Comparison of ENCODE assay signal across 18 mouse cellular contexts in the genomic region with DNA sequence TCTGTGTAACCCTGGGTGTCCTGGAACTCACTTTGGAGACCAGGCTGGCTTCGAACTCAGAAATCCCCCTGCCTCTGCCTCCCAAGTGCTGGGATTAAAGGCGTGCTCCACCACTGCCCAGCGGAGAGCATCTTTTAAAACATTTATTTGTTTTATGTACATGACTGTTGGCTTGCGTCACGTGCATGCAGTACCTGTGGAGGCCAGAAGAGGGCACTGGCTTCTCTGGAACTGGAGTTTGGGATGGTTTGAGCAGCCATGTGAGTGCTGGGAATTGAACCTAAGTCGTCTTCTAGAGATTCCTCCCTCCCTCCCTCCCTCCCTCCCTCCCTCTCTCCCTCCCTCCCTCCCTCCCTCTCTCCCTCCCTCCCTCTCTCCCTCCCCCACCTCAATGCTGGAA. TPM values are rescaled to one million over a fixed set of nuclear protein-coding genes. Genes with fewer than 3 reads are reported as not detected.
A peak's percentile ranks its signal among the peaks of the same experiment; 100 is the strongest.
DNase-seq lines count a peak whose midpoint lies in the region; ATAC-seq and TF ChIP-seq lines count a peak whose summit lies in the region.
"Not testable (repeated sequence)": the region's sequence is repeated elsewhere in the genome, so short reads cannot be mapped to it uniquely, and the experiment has no call there.
"Had no signal": no experiment of that assay in that cellular context is flagged by ENCODE, and none has a peak within 500 bp of the region (broad histone marks: within the 10 kb centered on the region; RNA-seq: fewer than 3 reads in every experiment).

No protein-coding gene starts in this region.

- DNase-seq in brain, adult 2 months (ENCODE audit: low read depth, low spot score) = peak; percentile 9
- not testable (repeated sequence) for DNase-seq in forebrain, postnatal 0 days; left cerebral cortex, adult 2 months (ENCODE audit: extremely low spot score in 1 of 2, low spot score in 2 of 2); lung, postnatal 0 days (ENCODE audit: low spot score)
- DNase-seq in induced T-regulatory cell, adult 2 months (ENCODE audit: low read depth) = peak; percentile 26

- not testable (repeated sequence) for H3K4me3 ChIP-seq in ES-Bruce4 (ENCODE audit: low read depth, low read length); forebrain, postnatal 0 days (ENCODE audit: low read depth, low read length); left cerebral cortex, adult 2 months; lung, postnatal 0 days (ENCODE audit: low read depth, low read length); stomach, embryonic 16.5 days (replicated peaks; ENCODE audit: low read length)

- H3K4me1 ChIP-seq in ES-Bruce4 (ENCODE audit: control insufficient read depth, insufficient read depth, low read length); forebrain, postnatal 0 days (ENCODE audit: insufficient read depth); lung, postnatal 0 days (ENCODE audit: insufficient read depth, low read depth, low read length); stomach, embryonic 16.5 days (ENCODE audit: control insufficient read depth, insufficient read depth, low read length): not testable (repeated sequence)

- not testable (repeated sequence) for H3K36me3 ChIP-seq in ES-Bruce4 (ENCODE audit: control insufficient read depth, insufficient read depth, low read length, poor library complexity, severe bottlenecking); forebrain, postnatal 0 days (ENCODE audit: insufficient read depth); lung, postnatal 0 days (ENCODE audit: insufficient read depth, low read length); stomach, embryonic 16.5 days (ENCODE audit: control insufficient read depth, insufficient read depth, low read length)

- TF ChIP-seq POLR2A in ES-Bruce4 (IDR thresholded peaks at IDR 0.05; ENCODE audit: insufficient read depth, low read length) = not testable (repeated sequence)

- H3K27ac ChIP-seq in ES-Bruce4 (ENCODE audit: insufficient read depth, low read length); forebrain, postnatal 0 days (ENCODE audit: low read depth, low read length); left cerebral cortex, adult 2 months; lung, postnatal 0 days (ENCODE audit: low read length): not testable (repeated sequence)
- H3K27ac ChIP-seq in stomach, embryonic 16.5 days (ENCODE audit: low read length) = peak overlapping the region; percentile 52

- TF ChIP-seq CTCF in ES-Bruce4 (IDR thresholded peaks at IDR 0.05; ENCODE audit: low read depth, low read length) = peak; percentile 65
- TF ChIP-seq CTCF in forebrain, postnatal 0 days (IDR thresholded peaks at IDR 0.05; ENCODE audit: low read depth) = peak; percentile 17; the same call in 1 of the 2 replicates
- peak; percentile 25 for TF ChIP-seq CTCF in left cerebral cortex, adult 2 months (IDR thresholded peaks at IDR 0.05)
- TF ChIP-seq CTCF in lung, postnatal 0 days (IDR thresholded peaks at IDR 0.05) = peak; percentile 51

- H3K27me3 ChIP-seq in ES-Bruce4 (ENCODE audit: control insufficient read depth, insufficient read depth, low read length, poor library complexity, severe bottlenecking); forebrain, postnatal 0 days (ENCODE audit: insufficient read depth, low read length); lung, postnatal 0 days (replicated peaks; ENCODE audit: insufficient read depth, low read length); stomach, embryonic 16.5 days (ENCODE audit: control insufficient read depth, insufficient read depth, low read length): not testable (repeated sequence)

- H3K4me2 ChIP-seq in forebrain, postnatal 0 days (ENCODE audit: low read depth); lung, postnatal 0 days (replicated peaks; ENCODE audit: low read depth, low read length); stomach, embryonic 16.5 days (ENCODE audit: low read depth, low read length): not testable (repeated sequence)

- not testable (repeated sequence) for H3K9ac ChIP-seq in ES-Bruce4 (ENCODE audit: low read depth, poor library complexity, severe bottlenecking); forebrain, postnatal 0 days; lung, postnatal 0 days (replicated peaks; ENCODE audit: low read depth); stomach, embryonic 16.5 days (ENCODE audit: low read length)

- WGBS in forebrain, postnatal 0 days = 89% methylated on average over 6 of the region's 6 CpGs
- WGBS in lung, postnatal 0 days = 89% methylated on average over 6 of the region's 6 CpGs
- 79% methylated on average over 6 of the region's 6 CpGs for WGBS in stomach, embryonic 16.5 days

- H3K9me3 ChIP-seq in ES-Bruce4 (replicated peaks; ENCODE audit: control insufficient read depth, insufficient read depth, low read length, poor library complexity, severe bottlenecking); forebrain, postnatal 0 days (ENCODE audit: low read length); lung, postnatal 0 days (ENCODE audit: low read length); stomach, embryonic 16.5 days (replicated peaks; ENCODE audit: control insufficient read depth, low read length): not testable (repeated sequence)

- intact Hi-C loops in left cerebral cortex, adult 2 months (cut with DNase I) = not testable (repeated sequence)

- TF ChIP-seq EP300 in ES-Bruce4 (IDR thresholded peaks at IDR 0.05; ENCODE audit: insufficient read depth, low read depth, low read length); lung, postnatal 0 days (IDR thresholded peaks at IDR 0.05): not testable (repeated sequence)

- ATAC-seq in forebrain, postnatal 0 days; lung, postnatal 0 days; stomach, embryonic 16.5 days (ENCODE audit: insufficient read depth, low FRiP score): not testable (repeated sequence)

RNA-seq across cellular contexts. Expression of a gene that starts 10.1 kb away (rescaled TPM):
- polyA plus RNA-seq in ES-Bruce4 (2011; ENCODE audit: insufficient read depth, insufficient read length, low read depth, missing spikeins) = 0.17 TPM in 1 of 2 replicates, not detected in the other
- 1.6 and 2.7 TPM in 2 replicates for total RNA-seq in forebrain, postnatal 0 days (2014; rRNA removed)
- polyA plus RNA-seq in forebrain, postnatal 0 days (2015; fragmentation: Nextera tagmentation; extraction: Ambion mirVana) = 0.21 and 0.35 TPM in 2 replicates
- total RNA-seq in left cerebral cortex, adult 2 months (2021) = 1 to 10 TPM; 7.8 to 9.4 TPM
- 1.4 and 1.7 TPM in 2 replicates for polyA plus RNA-seq in lung, postnatal 0 days (2015; fragmentation: Nextera tagmentation; extraction: Ambion mirVana)
- polyA plus RNA-seq in stomach, embryonic 16.5 days (2015; fragmentation: Nextera tagmentation; extraction: Ambion mirVana) = 1.1 and 1.3 TPM in 2 replicates
- total RNA-seq: megakaryocyte, adult 5-6 weeks had no signal
- polyA plus RNA-seq: G1E had no signal

RNA-seq across cellular contexts. Expression of a gene that starts 30.2 kb away (rescaled TPM):
- 20.9 and 22.9 TPM in 2 replicates for polyA plus RNA-seq in ES-Bruce4 (2011; ENCODE audit: insufficient read depth, insufficient read length, low read depth, missing spikeins)
- total RNA-seq in forebrain, postnatal 0 days (2014; rRNA removed) = 24.8 and 26.1 TPM in 2 replicates
- 74.7 and 83.5 TPM in 2 replicates for polyA plus RNA-seq in forebrain, postnatal 0 days (2015; fragmentation: Nextera tagmentation; extraction: Ambion mirVana)
- total RNA-seq in left cerebral cortex, adult 2 months (2021) = 10 to 100 TPM; 17.7 to 18.0 TPM
- 53.5 and 65.8 TPM in 2 replicates for polyA plus RNA-seq in lung, postnatal 0 days (2015; fragmentation: Nextera tagmentation; extraction: Ambion mirVana)
- 63.6 and 64.9 TPM in 2 replicates for polyA plus RNA-seq in stomach, embryonic 16.5 days (2015; fragmentation: Nextera tagmentation; extraction: Ambion mirVana)

RNA-seq across cellular contexts. Expression of a gene that starts 30.3 kb away (rescaled TPM):
- 200 and 214 TPM in 2 replicates for polyA plus RNA-seq in ES-Bruce4 (2011; ENCODE audit: insufficient read depth, insufficient read length, low read depth, missing spikeins)
- total RNA-seq in forebrain, postnatal 0 days (2014; rRNA removed) = 39.8 and 56.4 TPM in 2 replicates
- 72.6 and 80.7 TPM in 2 replicates for polyA plus RNA-seq in forebrain, postnatal 0 days (2015; fragmentation: Nextera tagmentation; extraction: Ambion mirVana)
- 10 to 100 TPM; 34.3 to 37.3 TPM for total RNA-seq in left cerebral cortex, adult 2 months (2021)
- polyA plus RNA-seq in lung, postnatal 0 days (2015; fragmentation: Nextera tagmentation; extraction: Ambion mirVana) = 37.1 and 39.0 TPM in 2 replicates
- polyA plus RNA-seq in stomach, embryonic 16.5 days (2015; fragmentation: Nextera tagmentation; extraction: Ambion mirVana) = 87.3 and 90.3 TPM in 2 replicates

RNA-seq across cellular contexts. Expression of a gene that starts 42.1 kb away (rescaled TPM):
- polyA plus RNA-seq in ES-Bruce4 (2011; ENCODE audit: insufficient read depth, insufficient read length, low read depth, missing spikeins) = 14.3 and 19.5 TPM in 2 replicates
- 49.7 and 52.3 TPM in 2 replicates for total RNA-seq in forebrain, postnatal 0 days (2014; rRNA removed)
- 44.1 and 52.3 TPM in 2 replicates for polyA plus RNA-seq in forebrain, postnatal 0 days (2015; fragmentation: Nextera tagmentation; extraction: Ambion mirVana)
- 10 to 100 TPM; 47.9 to 49.5 TPM for total RNA-seq in left cerebral cortex, adult 2 months (2021)
- polyA plus RNA-seq in lung, postnatal 0 days (2015; fragmentation: Nextera tagmentation; extraction: Ambion mirVana) = 22.4 and 24.9 TPM in 2 replicates
- 19.0 and 19.4 TPM in 2 replicates for polyA plus RNA-seq in stomach, embryonic 16.5 days (2015; fragmentation: Nextera tagmentation; extraction: Ambion mirVana)

RNA-seq across cellular contexts. Expression of a gene that starts 51.4 kb away (rescaled TPM):
- not detected in 2 replicates for polyA plus RNA-seq in ES-Bruce4 (2011; ENCODE audit: insufficient read depth, insufficient read length, low read depth, missing spikeins)
- total RNA-seq in forebrain, postnatal 0 days (2014; rRNA removed) = not detected in 2 replicates
- 0.25 and 0.31 TPM in 2 replicates for polyA plus RNA-seq in forebrain, postnatal 0 days (2015; fragmentation: Nextera tagmentation; extraction: Ambion mirVana)
- total RNA-seq in left cerebral cortex, adult 2 months (2021) = not detected
- polyA plus RNA-seq in lung, postnatal 0 days (2015; fragmentation: Nextera tagmentation; extraction: Ambion mirVana) = not detected in 2 replicates
- polyA plus RNA-seq in stomach, embryonic 16.5 days (2015; fragmentation: Nextera tagmentation; extraction: Ambion mirVana) = 0.51 and 0.88 TPM in 2 replicates
- total RNA-seq: adrenal gland, postnatal 10 days; G1E; gastrocnemius, postnatal 14 days; heart, adult 8-10 months; layer of hippocampus, postnatal 14 days; left cerebral cortex, postnatal 14 days; megakaryocyte, adult 5-6 weeks had no signal
- polyA plus RNA-seq: embryonic facial prominence, embryonic 15.5 days; frontal cortex, adult 2 months; G1E; heart, embryonic 16.5 days; hindbrain, embryonic 14.5 days had no signal
